Mouse (Mus musculus): ENCODE data around the gene Olfr516. TPM values are rescaled to one million over a fixed set of nuclear protein-coding genes. Genes with fewer than 3 reads are reported as not detected.
"Not testable (repeated sequence)": the region's sequence is repeated elsewhere in the genome, so short reads cannot be mapped to it uniquely, and the experiment has no call there.

The Olfr516 gene
- not detected in 2 replicates for polyA plus RNA-seq (2015; fragmentation: Nextera tagmentation; extraction: Ambion mirVana)

GRCm38 (mm10) chr7:108850429-108850828 lies at the start of gene Olfr516:
Gene Olfr516 (minus strand): TSS chr7:108850529.
- Histone ChIP-seq H3K9ac (replicated peaks) (no peak within 1 kb of the TSS), H3K27me3 (no peaks in the 10 kb centered on the region), H3K36me3 (no peaks in the 10 kb centered on the region), H3K4me1 (no peaks in the 10 kb centered on the region), H3K4me2 (replicated peaks) (no peak within 1 kb of the TSS), H3K27ac (replicated peaks) (no peak within 1 kb of the TSS), H3K9me3 (no peaks in the 10 kb centered on the region), H3K4me3 (no peak within 1 kb of the TSS)
- no peak for ATAC-seq (replicated peaks)
- 94% methylated on average over 2 of the region's 2 CpGs for WGBS

- 90% methylated on average over 5 of the region's 5 CpGs for WGBS
- no peaks in the 10 kb centered on the region for H3K36me3 ChIP-seq
- no peaks in the 10 kb centered on the region for H3K4me1 ChIP-seq
- no peak within 1 kb of the TSS for H3K9ac ChIP-seq (replicated peaks)
- H3K9me3 ChIP-seq, result no peaks in the 10 kb centered on the region
- no peak within 1 kb of the TSS for H3K27ac ChIP-seq (replicated peaks)
- no peaks in the 10 kb centered on the region for H3K27me3 ChIP-seq
- H3K4me2 ChIP-seq (replicated peaks), result no peak within 1 kb of the TSS
- no peak within 1 kb of the TSS for H3K4me3 ChIP-seq
- no peak for ATAC-seq (replicated peaks)
Observed at GRCm38 (mm10) chr7:108894320-108894719, 44.0 kb upstream of the Olfr516 start, which contains the start of gene Olfr519. Gene Olfr519 (minus strand): TSS chr7:108894420.

DNA sequence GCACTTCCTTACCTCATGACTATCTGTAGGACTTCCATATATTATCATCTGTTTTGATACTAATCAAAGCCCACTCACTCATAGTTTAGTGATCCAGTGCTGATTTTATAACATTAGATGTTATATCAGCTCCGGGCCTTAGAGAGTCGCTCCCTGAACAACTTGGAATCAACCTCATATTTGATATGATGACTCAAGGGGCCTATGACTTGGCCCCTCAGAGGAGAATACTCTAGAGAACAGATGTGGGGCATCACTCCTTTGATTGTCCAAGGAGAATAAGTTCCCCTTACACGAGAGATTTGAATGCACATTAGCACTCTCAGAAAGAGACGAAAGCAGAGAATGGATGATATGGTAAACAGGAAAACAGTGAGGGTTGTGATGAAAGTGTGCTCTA lies 34.6 kb upstream of the Olfr516 start, which contains the start of gene Olfr518:
Olfr518 (minus strand) TSS at position 101 of the 400 bp plus-strand sequence.
- Histone ChIP-seq H3K4me3 (no peak within 1 kb of the TSS), H3K9me3 (no peaks in the 10 kb centered on the region), H3K4me1 (no peaks in the 10 kb centered on the region), H3K27ac (replicated peaks) (no peak within 1 kb of the TSS), H3K36me3 (no peaks in the 10 kb centered on the region), H3K27me3 (no peaks in the 10 kb centered on the region), H3K9ac (replicated peaks) (no peak within 1 kb of the TSS), H3K4me2 (replicated peaks) (no peak within 1 kb of the TSS)
- WGBS, result 78% methylated on average over 4 of the region's 4 CpGs
- no peak for ATAC-seq (replicated peaks)

GRCm38 (mm10) chr7:108872279-108872678 lies 21.9 kb upstream of the Olfr516 start, which contains the start of gene Olfr517:
Gene Olfr517 (minus strand): TSS chr7:108872379.
- ATAC-seq (replicated peaks), result no peak
- Histone ChIP-seq H3K4me2 (replicated peaks) (no peak within 1 kb of the TSS), H3K27ac (replicated peaks) (no peak within 1 kb of the TSS), H3K36me3 (no peaks in the 10 kb centered on the region), H3K27me3 (no peaks in the 10 kb centered on the region), H3K9me3 (no peaks in the 10 kb centered on the region), H3K9ac (replicated peaks) (no peak within 1 kb of the TSS), H3K4me1 (no peaks in the 10 kb centered on the region), H3K4me3 (no peak within 1 kb of the TSS)
- WGBS, result 65% methylated on average over 2 of the region's 2 CpGs

DNA sequence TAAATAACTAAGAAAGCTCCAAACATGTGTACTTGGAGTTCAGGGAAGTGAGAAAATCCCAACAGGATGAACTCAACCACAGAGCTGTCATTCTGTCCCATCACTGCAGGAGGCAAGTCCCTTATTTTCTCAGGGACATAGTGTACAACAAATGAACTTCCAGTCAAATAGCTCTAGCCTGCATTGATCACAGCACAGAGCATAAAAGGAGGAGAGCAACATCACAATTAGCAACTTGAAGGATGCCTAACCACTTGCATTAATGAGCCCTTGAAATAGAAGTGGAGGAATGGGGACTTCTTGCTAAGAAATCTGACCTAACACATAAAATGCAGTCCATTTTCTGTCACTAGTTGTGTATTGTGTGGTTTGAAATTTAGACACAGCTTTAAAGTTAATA lies 24.4 kb downstream of the Olfr516 start, which contains the start of gene Olfr514:
Olfr514 (minus strand) TSS at position 101 of the 400 bp plus-strand sequence.
- H3K4me3 ChIP-seq, result no peak within 1 kb of the TSS
- no peaks in the 10 kb centered on the region for H3K27me3 ChIP-seq
- no peak within 1 kb of the TSS for H3K9ac ChIP-seq (replicated peaks)
- H3K9me3 ChIP-seq, result no peaks in the 10 kb centered on the region
- no peaks in the 10 kb centered on the region for H3K36me3 ChIP-seq
- H3K27ac ChIP-seq (replicated peaks), result no peak within 1 kb of the TSS
- no peaks in the 10 kb centered on the region for H3K4me1 ChIP-seq
- H3K4me2 ChIP-seq (replicated peaks), result no peak within 1 kb of the TSS
- ATAC-seq (replicated peaks), result no peak

DNA sequence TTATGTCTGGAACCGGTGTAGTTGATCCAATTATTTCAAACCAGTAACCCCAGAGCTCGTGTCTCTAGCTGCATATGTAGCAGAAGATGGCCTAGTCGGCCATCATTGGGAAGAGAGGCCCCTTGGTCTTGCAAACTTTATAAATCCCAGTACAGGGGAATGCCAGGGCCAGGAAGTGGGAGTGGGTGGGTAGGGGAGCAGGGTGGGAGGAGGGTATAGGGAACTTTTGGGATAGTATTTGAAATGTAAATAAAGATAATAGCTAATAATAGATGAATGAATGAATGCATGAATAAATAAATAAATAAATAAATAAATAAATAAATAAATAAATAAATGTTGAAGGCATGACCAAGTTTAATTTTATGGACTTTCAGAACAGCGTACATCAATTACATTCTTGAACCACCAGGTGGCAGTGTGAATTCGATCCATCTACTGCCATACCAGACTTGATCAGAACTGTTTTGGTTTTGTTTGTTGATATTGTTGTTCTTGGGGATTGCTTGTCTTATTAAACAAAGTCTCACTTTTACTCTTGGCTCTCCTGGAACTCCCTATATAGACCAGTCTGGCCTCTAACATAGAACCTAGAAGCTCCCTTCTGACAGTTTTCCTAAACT lies 35.6 kb downstream of the Olfr516 start:
- not testable (repeated sequence) for H3K9ac ChIP-seq (replicated peaks); H3K27me3 ChIP-seq; H3K4me2 ChIP-seq (replicated peaks); H3K4me3 ChIP-seq; H3K36me3 ChIP-seq; H3K9me3 ChIP-seq; H3K4me1 ChIP-seq; H3K27ac ChIP-seq (replicated peaks)
- 0 out of 2 replicates have a peak, but pooled peaks have one; percentile 38 for ATAC-seq (replicated peaks)
- 53% methylated on average over 5 of the region's 5 CpGs for WGBS

DNA sequence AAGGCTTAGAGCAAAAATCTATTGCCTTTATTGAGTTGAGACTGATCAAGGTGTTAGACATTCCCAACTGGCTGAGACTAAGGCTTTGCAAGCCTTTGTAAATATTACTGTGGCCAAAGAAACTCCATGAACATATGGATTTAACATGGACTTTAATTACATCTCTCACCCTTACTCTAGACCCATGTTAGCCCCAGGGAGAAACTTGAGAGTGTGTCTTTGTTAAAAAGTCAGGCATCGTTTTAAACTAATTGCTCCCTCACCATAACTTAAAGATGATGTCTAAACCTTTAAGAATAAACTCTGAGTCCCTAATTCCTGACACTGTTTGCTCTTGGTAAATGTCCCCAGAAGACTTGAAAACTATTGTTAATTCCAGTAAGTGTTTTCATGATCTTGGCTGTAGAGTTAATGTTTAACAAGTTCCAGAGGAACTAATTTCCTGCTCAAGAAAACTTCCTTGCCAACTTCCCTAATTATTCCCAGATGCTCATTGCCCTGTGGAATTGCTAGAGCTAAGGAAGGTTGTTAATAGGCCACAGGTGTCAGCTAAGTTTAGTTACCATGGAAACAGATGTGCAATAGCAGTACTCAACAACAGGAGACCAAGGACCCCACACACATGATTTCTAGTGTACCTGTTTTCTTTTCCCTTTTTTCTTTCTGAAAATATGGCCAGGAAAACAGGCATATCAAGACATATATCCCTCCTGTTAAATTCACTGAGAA lies 53.0 kb downstream of the Olfr516 start:
- no peaks in the 10 kb centered on the region for H3K27me3 ChIP-seq
- no peak overlapping the region for H3K4me2 ChIP-seq (replicated peaks)
- no peak overlapping the region for H3K9ac ChIP-seq (replicated peaks)
- 44% methylated on average over 1 of the region's 1 CpGs for WGBS
- no peaks in the 10 kb centered on the region for H3K4me1 ChIP-seq
- no peaks in the 10 kb centered on the region for H3K9me3 ChIP-seq
- H3K4me3 ChIP-seq, result no peak overlapping the region
- H3K27ac ChIP-seq (replicated peaks), result no peak overlapping the region
- no peak for ATAC-seq (replicated peaks)
- no peaks in the 10 kb centered on the region for H3K36me3 ChIP-seq

Other genes starting within 250 kb of the Olfr516 start
- not detected in 2 replicates for gene Olfr506, start 239.7 kb downstream of the Olfr516 start, polyA plus RNA-seq (2015; fragmentation: Nextera tagmentation; extraction: Ambion mirVana)
- gene Olfr507, start 228.7 kb downstream of the Olfr516 start, polyA plus RNA-seq (2015; fragmentation: Nextera tagmentation; extraction: Ambion mirVana), result not detected in 2 replicates
- gene Olfr508, start 220.5 kb downstream of the Olfr516 start, polyA plus RNA-seq (2015; fragmentation: Nextera tagmentation; extraction: Ambion mirVana), result not detected in 2 replicates
- not detected in 2 replicates for gene Olfr509, start 198.6 kb downstream of the Olfr516 start, polyA plus RNA-seq (2015; fragmentation: Nextera tagmentation; extraction: Ambion mirVana)
- gene Olfr510, start 184.1 kb downstream of the Olfr516 start, polyA plus RNA-seq (2015; fragmentation: Nextera tagmentation; extraction: Ambion mirVana), result not detected in 2 replicates
- not detected in 2 replicates for gene Olfr512, start 137.2 kb downstream of the Olfr516 start, polyA plus RNA-seq (2015; fragmentation: Nextera tagmentation; extraction: Ambion mirVana)
- not detected in 2 replicates for gene Olfr513, start 99.6 kb downstream of the Olfr516 start, polyA plus RNA-seq (2015; fragmentation: Nextera tagmentation; extraction: Ambion mirVana)
- not detected in 2 replicates for gene Olfr514, start 24.5 kb downstream of the Olfr516 start, polyA plus RNA-seq (2015; fragmentation: Nextera tagmentation; extraction: Ambion mirVana)
- gene Olfr517, start 21.9 kb upstream of the Olfr516 start, polyA plus RNA-seq (2015; fragmentation: Nextera tagmentation; extraction: Ambion mirVana), result not detected in 2 replicates
- gene Olfr518, start 34.5 kb upstream of the Olfr516 start, polyA plus RNA-seq (2015; fragmentation: Nextera tagmentation; extraction: Ambion mirVana), result not detected in 2 replicates
- not detected in 2 replicates for gene Olfr519, start 43.9 kb upstream of the Olfr516 start, polyA plus RNA-seq (2015; fragmentation: Nextera tagmentation; extraction: Ambion mirVana)
- gene Nlrp10, start 79.6 kb upstream of the Olfr516 start, polyA plus RNA-seq (2015; fragmentation: Nextera tagmentation; extraction: Ambion mirVana), result 0.04 TPM in 1 of 2 replicates, not detected in the other
- 85.2 and 86.8 TPM in 2 replicates for gene Eif3f, start 83.9 kb upstream of the Olfr516 start, polyA plus RNA-seq (2015; fragmentation: Nextera tagmentation; extraction: Ambion mirVana)
- 42.2 and 49.3 TPM in 2 replicates for gene Tub, start 99.8 kb upstream of the Olfr516 start, polyA plus RNA-seq (2015; fragmentation: Nextera tagmentation; extraction: Ambion mirVana)
- gene Ric3, start 232.8 kb upstream of the Olfr516 start, polyA plus RNA-seq (2015; fragmentation: Nextera tagmentation; extraction: Ambion mirVana), result 28.2 and 30.4 TPM in 2 replicates

Data from forebrain, embryonic 15.5 days (tissue).